Mouse (Mus musculus): ENCODE data around the gene Smurf2.

Gene Smurf2

DNA sequence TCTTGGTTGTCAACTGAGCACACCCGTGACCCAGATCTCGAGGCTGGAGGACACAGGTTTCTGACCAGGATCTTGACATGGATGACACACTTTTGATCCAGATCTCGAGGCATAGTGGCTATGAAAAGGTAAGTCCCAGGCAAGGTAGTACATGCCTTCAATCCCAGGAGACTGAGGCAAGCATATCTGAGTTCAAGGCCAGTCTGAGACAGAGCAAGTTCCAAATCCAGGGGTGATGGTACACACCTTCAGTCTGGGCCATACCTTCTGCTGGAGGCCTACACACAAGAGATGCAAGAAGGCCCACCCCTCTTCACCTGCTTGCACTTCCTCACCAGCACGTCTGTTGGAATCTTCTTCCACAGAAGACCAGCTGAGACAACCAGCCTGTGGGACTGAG is 14.8 kb downstream of the Smurf2 start:
- no peak for DNase-seq

DNA sequence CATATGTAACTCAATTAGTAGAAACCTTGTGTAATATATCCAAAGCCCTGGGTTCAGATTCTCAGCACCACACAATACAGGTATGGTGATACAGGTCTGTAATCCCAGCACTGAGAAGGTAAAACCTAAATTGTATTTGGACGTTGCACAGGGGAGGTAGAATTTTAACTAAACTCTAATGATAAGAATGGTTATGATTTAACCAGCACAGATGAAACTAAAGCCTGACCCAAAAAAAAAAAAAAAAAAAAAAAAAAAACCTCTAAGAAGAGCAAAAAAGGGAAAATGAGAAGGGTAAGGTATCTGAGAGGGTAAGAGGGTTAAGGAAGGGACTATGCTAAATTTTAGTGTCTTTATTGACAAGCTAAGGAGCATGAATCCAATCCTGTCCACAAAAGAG is 20.7 kb downstream of the Smurf2 start:
- no peak for DNase-seq

DNA sequence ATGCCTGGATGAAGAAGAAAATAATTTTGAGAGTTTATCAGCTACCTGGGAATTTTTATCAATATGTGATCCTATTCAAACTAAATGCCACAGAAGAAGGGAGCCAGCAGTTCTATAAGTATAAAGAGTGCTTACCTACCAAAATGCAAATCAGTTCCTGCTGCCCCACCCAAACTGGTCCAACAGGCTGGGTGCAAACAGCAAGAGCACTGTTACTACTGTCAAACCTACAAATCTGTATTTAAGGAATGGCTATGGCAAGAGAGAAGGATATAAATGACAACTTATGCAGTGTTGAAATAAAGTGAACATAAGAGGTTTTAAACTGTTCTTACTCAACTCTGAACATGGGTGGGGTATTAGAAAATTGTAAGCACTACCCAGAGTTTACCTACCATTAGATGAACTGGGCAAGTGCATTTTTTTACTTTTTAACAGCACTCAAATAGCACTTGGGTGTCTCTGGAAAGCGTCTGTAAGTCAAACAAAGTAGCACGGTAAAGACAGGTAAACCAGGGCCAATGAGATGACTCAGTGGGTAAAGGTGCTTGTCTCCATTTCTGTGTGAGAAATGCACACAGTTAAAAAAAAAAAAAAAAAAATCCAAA is 23.9 kb downstream of the Smurf2 start:
- no peak for DNase-seq

DNA sequence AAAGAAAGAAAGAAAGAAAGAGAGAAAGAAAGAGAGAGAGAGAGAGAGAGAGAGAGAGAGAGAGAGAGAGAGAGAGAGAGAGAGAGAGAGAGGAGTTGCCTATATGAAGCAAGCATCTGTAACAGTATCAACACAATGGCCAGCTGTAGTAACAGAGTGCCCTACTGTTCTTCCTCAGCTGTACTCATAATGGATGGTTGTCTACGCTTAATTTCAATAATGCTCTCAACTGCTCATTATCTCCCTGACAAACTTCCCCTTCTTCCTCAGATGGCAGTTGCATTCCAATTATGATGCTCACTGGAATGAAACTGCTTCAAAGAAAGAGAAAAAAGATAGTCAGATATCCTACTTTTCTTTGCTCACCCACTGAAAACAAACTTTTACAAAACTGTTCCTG is 36.9 kb downstream of the Smurf2 start:
- DNase-seq = no peak

DNA sequence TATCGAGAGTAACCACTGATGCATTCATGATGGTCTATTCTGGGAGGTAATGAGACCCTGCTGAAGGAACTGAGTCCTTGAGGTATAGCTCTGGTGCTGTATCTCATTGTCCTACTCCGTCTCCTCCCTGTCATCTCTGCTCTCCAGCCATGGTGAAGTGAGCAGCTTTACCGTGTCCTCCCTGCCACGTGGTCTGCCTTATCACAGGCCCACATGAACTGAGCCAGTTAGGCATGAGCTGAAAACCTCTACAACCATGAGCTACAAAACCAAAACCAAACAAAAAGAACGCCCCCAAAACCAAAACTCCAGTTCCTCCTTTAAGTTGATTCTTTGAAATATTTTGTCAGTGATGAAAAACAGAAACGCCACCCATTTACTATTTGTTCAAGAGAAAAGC is 47.9 kb downstream of the Smurf2 start:
- no peak for DNase-seq

DNA sequence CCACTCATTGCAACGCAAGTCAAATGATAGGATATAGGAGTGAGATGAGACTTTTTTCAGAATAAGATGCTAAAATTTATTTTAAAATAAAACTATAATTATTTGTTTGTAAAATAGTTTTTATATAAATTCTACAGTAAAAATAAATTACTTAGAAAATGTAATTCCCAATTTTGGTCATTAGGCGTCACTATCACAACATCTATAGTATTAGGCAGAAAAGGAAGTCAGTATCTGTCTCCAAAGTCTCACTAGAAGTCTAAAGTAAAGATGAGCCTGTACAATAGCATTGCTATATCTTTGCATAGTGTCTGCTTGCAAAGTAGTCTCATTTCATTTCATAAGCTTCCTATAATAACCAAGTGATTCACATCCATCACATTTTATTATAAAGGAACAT is 69.1 kb downstream of the Smurf2 start:
- peak in 1 of 2 experiments; percentile 41 for DNase-seq

DNA sequence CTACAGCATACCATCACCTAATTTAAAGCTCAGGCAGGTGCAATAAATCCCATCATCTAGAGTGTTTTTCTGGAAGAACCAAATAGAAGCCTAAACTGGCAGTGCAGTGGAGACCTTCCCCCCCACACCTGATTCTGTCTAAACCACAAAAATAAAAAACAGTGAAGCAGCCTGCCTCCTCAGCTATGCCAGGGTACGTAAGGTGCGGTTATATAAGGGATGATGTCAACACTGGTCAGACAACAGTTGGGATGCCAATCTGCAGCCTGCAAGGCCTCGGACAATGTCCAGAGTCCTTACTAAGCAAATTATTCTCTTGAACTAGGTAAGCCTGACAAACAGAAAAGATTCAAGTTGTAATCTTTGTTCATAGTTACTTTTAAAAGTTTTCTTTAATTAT is 78.5 kb downstream of the Smurf2 start:
- DNase-seq = no peak

DNA sequence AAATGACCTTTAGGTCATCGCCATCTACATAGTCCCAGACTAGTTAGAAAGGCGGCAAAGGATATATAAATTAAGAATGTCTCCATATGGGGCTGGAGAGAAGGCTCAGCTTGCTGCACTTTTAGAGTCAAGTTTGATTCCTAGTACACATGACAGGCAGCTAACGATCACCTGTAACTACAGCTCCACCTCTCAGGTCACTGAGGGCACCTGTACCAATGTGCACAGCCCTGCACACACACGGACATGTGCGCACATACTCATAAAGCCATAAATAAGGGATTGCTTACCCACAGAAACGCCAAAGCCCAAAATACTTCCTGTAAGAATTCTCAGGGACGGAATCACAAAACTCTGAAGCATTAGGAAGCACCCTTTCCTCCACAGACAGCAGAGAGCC is 92.4 kb downstream of the Smurf2 start:
- DNase-seq = no peak

DNA sequence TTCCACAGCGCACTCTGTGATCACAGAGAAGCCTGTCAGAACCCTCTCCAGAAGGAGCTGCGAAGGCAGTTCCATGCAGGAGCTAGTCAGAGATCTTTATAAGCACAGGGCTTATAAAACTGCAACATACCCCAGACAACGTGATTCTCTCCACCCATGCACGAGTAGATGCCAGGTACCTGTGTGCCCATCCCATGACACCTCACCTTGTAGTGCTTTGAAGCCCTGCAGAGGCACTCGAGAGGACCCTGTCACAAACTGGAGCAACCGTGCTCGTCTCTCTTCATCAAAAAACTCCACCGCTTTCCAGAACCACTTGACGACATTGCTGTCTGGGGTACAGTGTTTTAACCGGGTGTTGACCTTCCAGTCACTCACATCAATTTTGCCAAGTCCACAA is 96.1 kb downstream of the Smurf2 start:
- DNase-seq = peak in 1 of 2 experiments; percentile 20

DNA sequence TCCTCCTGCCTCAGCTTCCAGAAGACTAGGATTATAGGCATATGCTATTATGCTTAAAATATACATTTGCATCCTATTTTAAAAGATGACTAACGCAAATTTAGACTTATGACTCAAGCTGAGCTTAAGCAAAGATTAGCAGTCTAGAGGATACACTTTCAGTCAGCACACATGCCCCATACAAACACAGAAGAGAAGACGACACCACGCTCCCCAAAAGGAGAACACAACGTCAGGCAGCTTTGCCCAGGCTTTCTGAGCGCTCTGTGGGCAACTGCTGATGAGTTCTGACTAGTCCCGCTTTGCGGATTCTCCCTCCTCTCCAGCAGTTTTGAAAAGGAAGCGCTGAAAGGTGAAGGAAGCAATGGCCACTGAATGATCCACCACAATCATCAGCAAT is 96.8 kb downstream of the Smurf2 start:
- DNase-seq = peak in 1 of 2 experiments; percentile 17

DNA sequence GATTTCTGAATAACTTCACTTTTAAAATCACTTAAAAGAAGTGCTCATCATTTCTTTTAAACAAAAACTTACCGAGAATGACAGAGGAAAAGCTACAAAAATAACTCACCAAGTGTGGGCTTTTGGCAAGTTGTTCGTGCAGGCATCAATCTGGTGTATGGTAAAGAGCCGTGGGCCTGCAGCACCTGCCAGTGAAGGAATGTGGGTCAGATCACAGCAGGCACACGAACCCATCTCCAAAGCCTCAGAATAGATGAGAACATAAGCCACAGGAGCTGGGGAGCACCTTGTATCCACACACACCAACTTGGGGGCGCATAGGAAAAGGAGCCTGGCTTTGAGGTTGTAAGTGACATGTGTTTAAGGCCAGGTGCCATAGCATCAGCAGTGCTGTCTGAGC is 97.6 kb downstream of the Smurf2 start:
- peak; percentile 87 to 89 for DNase-seq

DNA sequence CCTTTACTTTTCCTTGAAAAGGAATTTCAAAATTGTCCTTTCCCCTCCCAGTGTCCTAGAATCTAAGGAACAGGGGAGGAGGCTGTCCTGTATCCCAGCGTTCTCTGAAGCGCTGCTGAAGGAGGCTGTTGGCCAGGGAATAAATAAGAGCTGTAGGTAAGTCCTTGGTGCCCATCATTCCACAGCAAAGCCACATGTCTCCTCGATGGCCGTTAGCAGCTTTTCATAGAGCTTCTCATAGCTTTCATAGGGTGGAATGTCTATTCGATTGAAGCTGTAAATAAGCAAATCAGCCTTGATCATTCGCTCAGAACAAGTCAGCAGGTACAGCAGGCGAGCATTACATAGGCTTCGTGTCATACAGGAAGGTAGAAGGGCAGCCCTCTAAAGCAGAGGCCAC is 98.0 kb downstream of the Smurf2 start:
- DNase-seq = peak; percentile 40 to 63

DNA sequence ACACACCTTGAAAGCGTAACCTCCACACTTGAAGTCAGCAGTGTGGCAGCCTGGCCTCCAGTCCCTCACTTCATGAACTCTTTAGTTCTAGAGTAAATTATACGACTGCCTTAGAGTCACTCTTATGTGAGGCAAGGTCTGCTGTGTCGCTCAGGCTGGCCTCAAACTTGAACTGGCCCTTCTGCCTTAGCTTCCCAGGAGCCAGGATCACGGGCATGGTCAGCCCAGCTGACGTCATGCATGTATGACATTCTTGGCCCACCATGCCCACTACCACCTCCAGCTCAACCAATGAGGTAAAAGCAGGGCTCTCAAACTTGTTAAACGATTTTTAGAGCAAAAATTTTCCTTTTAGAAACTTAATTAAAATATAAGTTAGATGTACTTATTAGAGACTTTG is 99.1 kb downstream of the Smurf2 start:
- peak; percentile 28 to 42 for DNase-seq

DNA sequence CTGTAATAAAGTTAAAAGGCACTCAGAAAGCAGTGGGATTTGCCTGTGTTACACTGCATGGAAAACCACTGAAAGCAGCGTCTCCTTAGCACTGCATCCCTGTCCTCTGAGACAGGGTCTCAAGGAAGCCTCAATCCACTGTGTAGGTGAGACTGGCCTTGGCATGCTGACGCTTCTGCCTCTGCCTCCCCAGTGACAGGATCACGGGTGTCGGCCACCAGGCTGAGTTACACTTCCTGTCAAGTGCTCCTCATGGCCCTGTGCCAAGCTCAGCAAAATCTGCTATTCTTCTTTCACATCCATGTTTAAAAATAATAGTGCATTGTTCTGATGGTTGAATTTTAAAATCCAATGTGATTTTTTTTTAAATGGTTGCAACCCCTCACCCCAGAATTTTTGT is 99.5 kb downstream of the Smurf2 start:
- DNase-seq = peak; percentile 62 to 69

DNA sequence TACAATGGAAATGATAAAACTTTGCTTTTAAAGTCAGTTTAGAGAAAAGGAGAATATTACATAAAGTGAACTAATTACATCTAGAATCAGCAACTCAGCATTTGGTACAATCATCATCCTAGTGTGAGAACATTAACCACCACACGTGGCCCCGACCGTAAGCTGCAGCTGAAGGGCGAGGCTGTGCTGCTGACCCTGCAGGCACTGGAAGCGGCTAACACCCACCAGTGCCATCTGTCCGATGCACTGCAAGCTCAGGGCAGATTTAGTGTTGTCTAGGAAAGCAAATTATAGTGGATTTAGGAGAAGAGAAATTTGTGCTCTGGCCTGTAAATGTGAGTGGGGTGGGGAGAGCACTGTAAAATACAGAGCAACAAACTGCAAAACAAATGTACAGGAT is 100.3 kb downstream of the Smurf2 start:
- DNase-seq = peak; percentile 64 to 71

DNA sequence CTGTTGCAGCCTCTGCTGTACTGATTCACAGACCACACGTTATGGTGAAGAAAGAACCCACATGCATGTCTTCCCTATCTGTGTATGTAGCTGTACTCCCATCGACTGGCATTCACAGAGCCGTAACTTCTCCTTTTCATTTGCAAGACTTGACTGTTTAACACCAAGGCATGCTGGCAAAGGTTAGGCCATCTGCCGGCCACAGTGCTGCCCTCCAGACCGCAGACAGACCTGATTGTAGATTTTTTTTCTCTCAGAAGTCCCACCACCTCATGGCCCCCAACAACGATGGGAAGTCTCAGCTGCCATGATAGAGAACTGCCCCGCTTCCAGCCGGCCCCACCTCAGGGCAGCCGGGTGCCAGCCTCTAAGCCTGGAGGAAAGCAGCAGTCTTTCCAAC is 100.9 kb downstream of the Smurf2 start:
- DNase-seq = peak; percentile 67

DNA sequence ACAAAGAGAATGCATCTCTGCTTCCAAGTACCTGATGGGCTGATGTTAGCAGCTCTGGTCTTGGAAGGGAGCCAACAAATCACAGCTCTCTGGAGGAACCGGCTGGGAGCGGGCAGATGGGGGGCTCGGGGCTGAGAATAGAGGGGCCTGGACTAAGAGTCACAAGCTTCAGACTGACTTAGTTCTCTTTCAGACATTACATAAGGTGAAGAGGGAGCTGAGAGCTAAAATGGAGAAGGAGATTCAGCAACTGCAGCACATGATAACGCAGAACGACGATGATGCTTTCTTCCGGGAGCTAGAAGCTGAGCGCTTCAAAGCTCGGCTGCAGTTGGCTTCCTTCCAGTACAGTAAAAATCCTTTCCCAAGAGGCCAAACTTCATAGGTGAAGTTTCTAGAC is 102.2 kb downstream of the Smurf2 start:
- DNase-seq = peak; percentile 74 to 77

DNA sequence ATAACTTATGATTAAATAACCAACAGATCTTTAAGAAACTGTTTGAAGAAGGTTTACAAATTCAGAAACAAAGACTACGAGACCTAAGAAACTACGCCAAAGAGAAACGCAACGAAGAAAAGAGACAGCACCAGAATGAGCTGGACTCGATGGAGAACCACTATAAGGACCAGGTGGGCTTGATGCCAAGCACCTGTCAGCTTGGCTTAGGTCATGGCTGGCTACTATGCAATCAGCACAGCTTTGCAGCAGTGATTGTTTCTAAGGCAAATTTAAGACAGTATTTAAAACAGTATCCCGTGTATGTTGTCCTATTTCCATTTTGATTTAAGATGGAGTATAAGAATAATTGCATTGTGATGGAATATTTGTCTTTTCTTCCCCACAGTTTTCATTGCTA is 102.7 kb downstream of the Smurf2 start:
- peak; percentile 93 to 94 for DNase-seq

DNA sequence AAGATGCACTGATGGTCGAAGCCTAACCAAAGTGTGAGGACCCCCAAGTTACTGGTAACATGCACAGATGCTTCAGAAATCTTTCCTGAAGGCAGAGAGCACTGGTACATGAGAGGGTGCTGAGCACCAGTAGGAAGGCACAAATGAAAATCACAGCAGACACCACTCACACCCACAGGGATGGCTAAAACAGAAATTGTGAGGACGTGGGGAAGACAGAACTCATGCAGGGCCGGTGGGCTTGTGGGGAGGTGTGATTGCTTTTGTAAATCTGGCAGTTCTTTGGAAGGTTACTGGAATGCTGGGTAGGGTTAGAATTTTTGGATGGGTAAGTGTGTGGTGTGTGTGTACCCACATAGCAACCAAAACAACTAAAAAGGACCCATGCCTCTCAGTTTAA is 103.4 kb downstream of the Smurf2 start:
- DNase-seq = peak in 1 of 2 experiments; percentile 34

DNA sequence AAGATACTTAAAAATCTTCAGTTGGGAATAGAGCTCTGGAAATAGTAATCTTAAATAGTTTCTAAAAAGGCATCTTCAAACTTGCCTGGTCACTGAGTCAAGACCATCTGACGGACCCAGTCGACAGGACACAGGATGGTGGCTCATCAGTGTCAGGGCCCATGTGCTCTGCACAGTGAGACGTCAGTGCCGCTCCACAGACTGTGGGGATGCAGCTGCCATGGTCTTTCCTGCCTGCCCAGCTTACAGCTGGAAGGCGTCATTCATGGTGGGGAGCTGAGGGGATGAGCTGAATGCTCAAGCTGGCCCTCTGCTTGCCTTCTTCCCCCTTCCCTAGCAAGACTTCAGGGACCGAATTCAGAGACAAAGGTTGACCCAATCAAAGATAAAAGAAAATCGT is 104.2 kb downstream of the Smurf2 start:
- DNase-seq = peak; percentile 46 to 54

DNA sequence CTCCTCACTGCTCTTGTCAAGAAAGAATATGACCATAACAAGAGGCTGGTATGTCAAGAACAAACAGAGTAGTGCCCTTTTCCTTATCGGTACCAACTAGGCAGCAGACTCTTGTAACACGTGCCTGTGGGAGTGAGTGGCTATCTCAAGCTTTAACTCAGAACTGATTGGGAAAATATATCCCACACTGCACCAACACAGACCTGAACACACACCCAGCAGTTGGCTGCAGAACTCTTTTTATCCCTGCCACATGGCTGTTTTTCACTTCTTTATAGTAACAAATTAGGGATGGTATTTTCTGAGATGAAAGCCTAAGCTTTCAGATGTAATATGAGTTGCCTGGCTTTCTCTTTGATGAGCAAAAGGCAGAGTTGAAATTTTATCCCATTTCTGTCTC is 104.8 kb downstream of the Smurf2 start:
- no peak for DNase-seq

DNA sequence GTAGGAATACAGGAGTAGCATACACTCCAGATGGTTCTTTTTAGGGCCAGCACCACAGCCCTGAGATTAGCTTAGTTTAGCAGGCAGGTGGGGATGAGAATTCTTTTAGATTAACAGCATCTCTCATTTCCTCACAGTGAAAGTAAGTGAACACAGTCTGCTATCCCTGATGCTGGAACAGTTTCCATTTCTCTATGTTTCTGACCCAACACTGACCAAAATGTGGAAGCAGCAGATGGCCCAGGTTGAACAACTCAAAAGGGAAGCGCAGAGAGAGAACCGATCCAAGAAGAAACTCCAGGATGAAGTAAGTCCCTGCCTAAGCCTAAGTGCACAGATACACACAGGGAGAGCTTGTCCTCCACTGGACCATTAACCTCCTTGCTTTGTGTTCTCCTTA is 105.2 kb downstream of the Smurf2 start:
- DNase-seq = no peak

DNA sequence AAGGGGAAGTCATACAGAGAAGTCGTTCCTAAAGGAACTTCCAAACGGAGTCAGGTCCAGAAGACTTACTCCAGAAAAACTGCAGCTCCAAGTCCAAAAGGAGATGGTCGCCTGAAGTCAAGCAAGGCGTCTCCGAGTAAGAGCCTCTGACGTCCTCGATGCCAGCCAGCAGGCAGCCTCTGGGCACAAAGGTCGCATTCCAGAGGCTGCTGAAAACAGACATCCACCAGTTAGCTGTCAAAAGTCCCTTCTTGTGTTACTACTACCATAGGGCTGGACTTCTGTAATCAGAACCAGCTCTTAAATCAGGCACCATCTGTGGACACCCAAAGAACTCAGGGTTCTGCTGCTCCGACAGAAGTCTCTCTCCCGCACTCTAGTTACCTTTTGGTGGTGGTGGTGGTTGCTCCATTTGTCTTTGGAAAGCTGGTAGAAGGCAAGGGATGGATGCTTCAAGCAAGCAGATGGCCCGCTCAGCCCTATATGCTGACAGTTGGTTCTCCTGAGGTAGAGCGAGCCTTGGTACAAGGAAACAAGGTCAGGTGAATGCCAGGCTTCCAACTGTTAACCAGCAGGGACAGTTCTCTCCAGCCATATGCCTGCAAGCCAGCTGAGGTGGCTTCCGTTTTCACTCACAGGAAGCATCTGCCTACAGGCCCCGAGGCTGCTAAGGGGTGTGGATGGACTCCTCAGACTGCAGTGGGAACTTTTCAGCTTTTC is 105.8 kb downstream of the Smurf2 start:
- peak; percentile 88 to 92 for DNase-seq

DNA sequence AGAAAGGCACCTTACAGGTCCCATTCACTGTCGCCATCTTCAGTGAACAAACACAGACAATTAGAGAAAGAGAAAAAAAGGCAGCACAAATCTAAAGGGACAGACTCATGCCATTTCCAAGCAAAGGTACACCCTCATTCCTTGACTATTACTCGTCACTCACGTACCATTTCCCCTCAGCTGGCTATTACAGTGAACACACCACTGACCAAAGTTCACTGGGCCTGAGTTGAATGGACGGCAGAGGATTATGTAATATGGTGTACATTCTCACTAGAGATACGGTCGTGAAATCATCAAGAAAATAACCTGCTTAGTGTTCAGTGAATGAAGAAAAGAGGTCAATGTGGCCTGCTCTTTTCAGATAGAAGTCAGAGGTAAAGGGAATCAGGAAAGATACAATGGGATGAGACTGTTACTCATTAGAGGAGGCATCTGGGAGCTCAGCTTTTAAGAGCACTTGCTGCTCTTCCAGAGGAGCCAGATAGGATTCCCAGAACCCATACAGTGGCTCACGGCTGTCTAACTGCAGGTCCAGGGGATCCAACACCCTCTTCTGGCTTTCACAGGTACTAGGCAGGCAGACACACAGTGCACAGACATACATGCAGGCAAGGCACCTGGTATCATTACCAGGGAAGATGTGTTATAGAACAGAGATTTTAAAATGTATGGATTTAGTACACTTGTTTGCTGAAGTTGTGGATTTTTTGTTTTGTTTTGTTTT is 107.9 kb downstream of the Smurf2 start:
- no peak for DNase-seq

All from cerebellum, postnatal 10 days (tissue).